25 mouse cellular contexts compared by ENCODE assay signal in genomic region chr6:135832041-135832440, GRCm38 (mm10).
DNase-seq lines count a peak whose midpoint lies in the region; ATAC-seq and TF ChIP-seq lines count a peak whose summit lies in the region.
"Had no signal": no experiment of that assay in that cellular context is flagged by ENCODE, and none has a peak within 500 bp of the region (broad histone marks: within the 10 kb centered on the region; RNA-seq: fewer than 3 reads in every experiment).

No protein-coding gene starts in this region.

- TF ChIP-seq CTCF in layer of hippocampus, adult 2 months (conservative IDR thresholded peaks at IDR 0.05): no peak

- no peak for DNase-seq in frontal cortex, postnatal 25 days (ENCODE audit: low spot score in 2 of 2)
- DNase-seq in layer of hippocampus, adult 2 months (ENCODE audit: low spot score in 2 of 2): no peak
- DNase-seq in layer of hippocampus, adult 18-20 months (ENCODE audit: low spot score in 2 of 2): no peak
- DNase-seq in right cerebral cortex, adult 18-20 months: peak; percentile 41
- no peak for DNase-seq in right cerebral cortex, postnatal 25 days
- DNase-seq in telencephalon, adult 2 months (ENCODE audit: low read depth, low spot score): peak; percentile 60
- DNase-seq in lung, postnatal 10 days: no peak
- DNase-seq: adrenal gland, adult 8-10 months; adrenal gland, postnatal 14 days; adrenal gland, postnatal 36 days; B cell, adult 2 months; cerebellum, adult 11 months; cerebellum, adult 18-20 months; cerebellum, adult 8-10 months; cerebellum, adult 9-11 months; cerebellum, postnatal 14 days; cerebellum, postnatal 36 days had no signal

- ATAC-seq in frontal cortex, adult (ENCODE audit: low TSS enrichment): peak; percentile 15; the same call in 1 of the 2 replicates
- ATAC-seq: activated CD4-positive, CD25-positive, alpha-beta regulatory T cell, adult 4 months; CD4-positive, CD25-positive, alpha-beta regulatory T cell, adult 4 months; forebrain, embryonic 13.5 days; forebrain, embryonic 15.5 days; Patski had no signal

- H3K27ac ChIP-seq in layer of hippocampus, adult 2 months: peak overlapping the region; percentile 74; the same call in 1 of the 2 replicates
- H3K27ac ChIP-seq: embryonic facial prominence, embryonic 10.5 days; embryonic facial prominence, embryonic 12.5 days; forebrain, embryonic 13.5 days; forebrain, embryonic 15.5 days had no signal

- H3K4me3 ChIP-seq in layer of hippocampus, adult 2 months: no peak overlapping the region
- H3K4me3 ChIP-seq: embryonic facial prominence, embryonic 10.5 days; embryonic facial prominence, embryonic 12.5 days; forebrain, embryonic 13.5 days; forebrain, embryonic 15.5 days had no signal

Comparison
In these comparisons a context has a peak if more than half of its experiments do, and no peak if none do; other contexts are left out.
1. DNase-seq: peak in right cerebral cortex, adult 18-20 months (single experiment) and telencephalon, adult 2 months (single experiment); none in frontal cortex, postnatal 25 days (0 of 2), layer of hippocampus, adult 2 months (0 of 2), layer of hippocampus, adult 18-20 months (0 of 2), right cerebral cortex, postnatal 25 days (single experiment) and lung, postnatal 10 days (single experiment).